Mouse (Mus musculus) liver, adult 2 months (tissue): Measurements from ENCODE around the gene Pde8b.

Experiments
- CTCF ChIP-seq: fragments of 200-500 bp; IDR thresholded peaks from 2 replicates; pipeline ENCODE4 v1.5.1; 2011; ENCODE audit warnings: low read depth, low read length, control low read depth
- POLR2A ChIP-seq: fragments of 200-500 bp; IDR thresholded peaks from 2 replicates; pipeline ENCODE4 v1.6.1; 2011; ENCODE audit warnings: low read length, control low read depth; ENCODE audit not compliant: insufficient read depth; ENCODE audit errors: extremely low read depth

DNA sequence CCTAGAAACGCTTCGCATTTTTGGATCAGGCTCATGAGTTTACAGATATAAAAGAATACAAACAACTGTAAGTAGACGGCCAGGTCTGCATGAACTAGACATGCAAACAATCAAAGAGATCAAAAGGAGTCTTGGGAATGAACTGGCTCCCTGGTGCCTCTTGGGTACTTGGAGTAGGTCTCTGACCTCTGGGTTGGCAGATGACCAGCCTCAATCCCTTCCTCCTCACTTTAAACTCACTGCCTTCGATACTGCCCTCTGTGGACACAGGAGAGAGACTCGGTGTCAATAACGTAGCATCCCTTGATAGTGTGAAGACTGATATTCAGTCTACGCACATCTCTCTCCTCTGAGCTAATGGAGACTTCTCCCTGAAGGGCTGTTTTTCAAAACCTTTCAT is 37.9 kb upstream of the Pde8b start:
- no peak for TF ChIP-seq CTCF
- no peak for TF ChIP-seq POLR2A
